Mouse (Mus musculus): ENCODE results near the gene Rbm47. TPM values are rescaled to one million over a fixed set of nuclear protein-coding genes. Genes with fewer than 3 reads are reported as not detected.

Gene Rbm47
- polyA plus RNA-seq, 1 experiment from 2014 or later = 1.2 TPM

DNA sequence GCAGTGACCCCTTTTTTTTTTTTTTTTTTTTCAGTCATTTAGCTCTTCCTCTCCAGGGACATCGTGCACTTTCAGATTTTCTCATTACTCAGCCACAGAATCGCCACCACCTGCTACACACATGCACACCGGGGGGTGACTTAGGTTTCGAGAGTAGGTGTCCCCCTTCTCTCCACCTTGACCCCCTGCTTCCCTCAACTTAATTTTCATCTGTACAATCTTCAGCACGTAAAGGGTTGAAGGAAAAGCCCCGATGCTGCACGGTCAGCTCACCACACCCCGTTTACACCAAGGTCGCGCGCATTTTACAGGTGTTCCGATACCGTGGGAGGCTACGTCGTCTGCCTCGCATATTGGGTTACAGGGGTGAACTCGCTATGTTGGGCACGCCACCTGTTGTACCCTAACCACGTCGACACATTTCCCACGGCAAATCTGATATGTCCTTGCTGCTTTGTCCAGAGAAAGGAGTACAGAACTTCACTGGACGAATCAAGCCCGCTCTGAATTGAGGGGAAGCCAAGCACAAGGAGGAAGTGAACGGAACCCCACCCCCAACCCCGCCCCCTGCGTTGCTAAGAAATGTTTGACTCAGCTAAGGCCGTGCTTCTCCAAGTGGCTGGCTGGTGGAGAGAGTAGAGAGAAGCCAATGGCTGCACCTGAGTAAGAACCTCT is 103.3 kb downstream of the Rbm47 start:
- Histone ChIP-seq H3K27ac (replicated peaks) (no peak overlapping the region), H3K27me3 (replicated peaks) (0 out of 2 replicates have a peak, but pooled peaks cover 7% of the 10 kb centered on the region), H3K4me3 (replicated peaks) (peak overlapping the region; percentile 39), H3K9ac (replicated peaks) (0 out of 2 replicates have a peak overlapping the region, but pooled peaks have one; percentile 17), H3K9me3 (replicated peaks) (no peaks in the 10 kb centered on the region), H3K36me3 (no peaks in the 10 kb centered on the region), H3K4me2 (peak overlapping the region; percentile 78), H3K4me1 (peaks cover 14% of the 10 kb centered on the region)
- peak; percentile 35; the same call in 1 of the 2 replicates for ATAC-seq (ENCODE audit: low FRiP score)
- 3% methylated on average over 27 of the region's 27 CpGs for WGBS

- ATAC-seq (ENCODE audit: low FRiP score) = no peak
- Histone ChIP-seq H3K4me3 (replicated peaks) (peak overlapping the region; percentile 39; the same call in 1 of the 2 replicates), H3K4me2 (peak overlapping the region; percentile 78), H3K4me1 (peaks cover 14% of the 10 kb centered on the region), H3K9ac (replicated peaks) (no peak overlapping the region), H3K9me3 (replicated peaks) (no peaks in the 10 kb centered on the region), H3K36me3 (no peaks in the 10 kb centered on the region), H3K27ac (replicated peaks) (no peak overlapping the region), H3K27me3 (replicated peaks) (0 out of 2 replicates have a peak, but pooled peaks cover 7% of the 10 kb centered on the region)
- 39% methylated on average over 7 of the region's 7 CpGs for WGBS
Measured at GRCm38 (mm10) chr5:66069133-66069469, 103.8 kb downstream of the Rbm47 start.

DNA sequence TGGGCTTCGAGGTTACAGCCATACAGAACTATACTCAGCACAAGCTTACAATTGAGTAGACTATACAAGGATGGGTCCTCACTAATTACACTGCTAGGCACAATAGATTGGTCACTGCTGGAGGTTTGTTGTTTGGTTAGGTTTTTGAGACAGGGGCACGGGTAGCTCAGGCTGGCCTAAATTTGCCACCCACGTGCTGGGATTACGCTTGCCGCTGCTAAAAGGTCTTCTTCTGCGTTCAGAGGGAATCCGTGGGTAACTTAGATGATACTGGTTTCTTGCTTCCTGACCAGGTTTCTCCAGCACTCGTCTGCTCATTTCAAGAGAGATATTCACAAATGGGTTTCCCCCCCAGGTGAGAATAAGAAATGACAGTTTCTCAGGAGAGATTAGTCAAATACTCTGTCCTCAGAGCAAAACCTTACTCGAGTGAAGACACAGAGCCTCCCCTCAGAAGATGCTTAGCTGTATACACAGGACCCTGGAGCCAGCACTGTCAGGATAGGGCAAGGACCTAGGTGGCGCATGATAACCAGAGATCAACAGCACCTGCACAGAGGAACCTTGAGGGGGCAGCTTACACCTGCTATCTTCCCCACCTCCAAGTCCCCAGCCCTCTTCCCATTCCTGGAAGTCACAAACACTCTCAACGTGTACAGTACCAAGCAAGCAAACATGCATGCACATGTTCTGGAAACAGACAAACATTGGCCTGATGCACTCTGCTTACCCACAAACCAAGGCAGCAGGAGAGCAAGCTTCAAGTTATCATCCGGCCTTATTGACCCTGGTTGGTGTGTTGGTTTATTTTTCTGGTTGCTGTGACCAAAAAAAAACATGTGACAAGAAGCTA is 104.6 kb downstream of the Rbm47 start:
- no peaks in the 10 kb centered on the region for H3K9me3 ChIP-seq (replicated peaks)
- H3K4me2 ChIP-seq = no peak overlapping the region
- 88% methylated on average over 12 of the region's 12 CpGs for WGBS
- no peaks in the 10 kb centered on the region for H3K36me3 ChIP-seq
- H3K27me3 ChIP-seq (replicated peaks) = 0 out of 2 replicates have a peak, but pooled peaks cover 7% of the 10 kb centered on the region
- H3K9ac ChIP-seq (replicated peaks) = no peak overlapping the region
- H3K27ac ChIP-seq (replicated peaks) = no peak overlapping the region
- no peak for ATAC-seq (ENCODE audit: low FRiP score)
- no peak overlapping the region for H3K4me3 ChIP-seq (replicated peaks)
- H3K4me1 ChIP-seq = peaks cover 14% of the 10 kb centered on the region

DNA sequence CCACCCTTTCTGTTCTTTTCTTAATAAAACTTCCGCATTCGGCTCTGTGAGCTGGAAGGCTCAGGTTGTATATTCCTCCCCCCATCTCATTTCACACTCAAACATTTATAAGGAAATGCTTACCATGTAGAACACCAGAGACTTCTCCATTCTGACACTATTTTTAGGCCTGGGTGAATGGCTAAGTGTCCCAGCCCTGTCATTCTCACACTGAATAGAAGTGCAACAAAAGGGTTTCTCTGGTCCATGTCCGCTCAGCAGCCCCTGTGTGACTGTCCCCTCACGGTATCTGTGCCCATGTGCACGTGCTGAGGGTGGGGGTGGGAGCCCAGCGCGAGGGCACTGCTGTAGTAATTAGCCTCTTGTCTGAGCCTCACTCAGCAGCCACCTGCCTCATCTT is 105.7 kb downstream of the Rbm47 start:
- WGBS = 40% methylated on average over 7 of the region's 7 CpGs
- Histone ChIP-seq H3K4me3 (replicated peaks) (no peak overlapping the region), H3K27me3 (replicated peaks) (0 out of 2 replicates have a peak, but pooled peaks cover 7% of the 10 kb centered on the region), H3K9ac (replicated peaks) (no peak overlapping the region), H3K4me2 (no peak overlapping the region), H3K36me3 (no peaks in the 10 kb centered on the region), H3K9me3 (replicated peaks) (no peaks in the 10 kb centered on the region), H3K4me1 (peaks cover 18% of the 10 kb centered on the region), H3K27ac (replicated peaks) (no peak overlapping the region)
- no peak for ATAC-seq (ENCODE audit: low FRiP score)

- H3K36me3 ChIP-seq = no peaks in the 10 kb centered on the region
- no peak overlapping the region for H3K9ac ChIP-seq (replicated peaks)
- H3K4me2 ChIP-seq = no peak overlapping the region
- H3K4me3 ChIP-seq (replicated peaks) = no peak overlapping the region
- no peaks in the 10 kb centered on the region for H3K27me3 ChIP-seq (replicated peaks)
- WGBS = 77% methylated on average over 3 of the region's 3 CpGs
- ATAC-seq (ENCODE audit: low FRiP score) = no peak; the same call in 1 of the 2 replicates
- H3K27ac ChIP-seq (replicated peaks) = peak overlapping the region; percentile 18; the same call in 1 of the 2 replicates
- H3K9me3 ChIP-seq (replicated peaks) = no peaks in the 10 kb centered on the region
- peaks cover 6% of the 10 kb centered on the region; the same call in 1 of the 2 replicates for H3K4me1 ChIP-seq
Measured at GRCm38 (mm10) chr5:66062930-66063220, 110.0 kb downstream of the Rbm47 start.

DNA sequence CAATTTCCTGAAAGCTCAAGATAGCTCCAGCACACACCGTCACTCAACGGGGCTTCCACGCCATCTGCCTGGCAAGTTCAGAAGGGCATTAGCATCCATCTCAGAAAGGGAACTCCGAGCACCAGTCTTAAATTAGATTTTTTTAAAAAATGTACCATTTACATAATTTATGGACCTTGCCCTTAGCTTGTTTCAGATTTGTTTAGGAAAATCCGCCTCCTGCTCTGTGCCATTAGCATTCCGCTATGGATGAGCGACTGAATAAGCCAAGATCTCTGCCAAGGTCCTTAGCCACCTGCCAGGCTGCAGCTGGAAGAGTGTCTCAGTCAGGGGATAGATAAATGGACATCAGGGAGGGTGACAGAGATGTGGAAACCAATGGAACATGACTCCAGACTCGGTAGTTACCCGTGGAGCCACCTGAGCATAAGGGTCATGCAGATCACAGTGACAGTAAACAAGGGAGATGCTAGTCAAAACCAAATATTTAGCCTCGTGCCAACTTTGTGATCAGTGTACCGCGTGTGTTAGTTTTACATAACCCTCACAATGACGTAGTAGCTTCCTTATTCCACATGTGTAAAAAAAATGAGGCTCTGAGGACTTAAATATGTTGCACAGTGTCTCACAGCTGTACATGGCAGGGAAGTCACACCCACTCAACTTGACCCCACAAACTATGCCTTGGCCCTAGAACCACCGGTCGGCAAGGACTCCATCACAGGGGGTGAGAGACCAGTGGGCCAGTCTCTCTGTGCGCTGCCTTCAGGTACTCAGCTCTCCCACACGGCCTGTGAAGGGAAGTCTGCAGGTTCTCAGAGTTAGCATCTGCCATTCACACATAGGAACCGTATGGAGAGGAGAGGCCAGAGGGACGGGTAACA is 110.6 kb downstream of the Rbm47 start:
- ATAC-seq (ENCODE audit: low FRiP score) = peak; percentile 73
- WGBS = 57% methylated on average over 19 of the region's 19 CpGs
- peaks cover 6% of the 10 kb centered on the region; the same call in 1 of the 2 replicates for H3K4me1 ChIP-seq
- peak overlapping the region; percentile 18 for H3K27ac ChIP-seq (replicated peaks)
- H3K9ac ChIP-seq (replicated peaks) = no peak overlapping the region
- no peaks in the 10 kb centered on the region for H3K36me3 ChIP-seq
- H3K4me3 ChIP-seq (replicated peaks) = no peak overlapping the region
- no peak overlapping the region for H3K4me2 ChIP-seq
- H3K9me3 ChIP-seq (replicated peaks) = no peaks in the 10 kb centered on the region
- no peaks in the 10 kb centered on the region for H3K27me3 ChIP-seq (replicated peaks)

DNA sequence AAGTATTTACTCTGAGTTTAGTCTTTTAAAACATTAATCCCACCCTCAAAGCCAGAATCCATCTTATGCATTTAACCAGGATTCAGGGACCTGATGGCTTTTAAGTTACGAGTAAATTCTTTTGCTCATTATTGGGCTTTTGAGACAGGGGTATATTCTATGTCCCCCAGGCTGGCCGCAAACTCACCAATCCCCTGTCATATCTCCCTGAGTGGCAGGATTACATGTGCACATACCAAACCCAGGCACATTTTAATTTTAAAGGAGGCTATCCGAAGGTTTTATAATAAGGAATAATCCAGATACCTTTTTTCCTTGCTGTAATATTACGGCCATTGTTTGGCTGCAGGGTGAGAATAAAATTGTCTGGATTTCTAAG is 111.3 kb downstream of the Rbm47 start:
- H3K36me3 ChIP-seq = no peaks in the 10 kb centered on the region
- 74% methylated on average over 4 of the region's 4 CpGs for WGBS
- H3K27me3 ChIP-seq (replicated peaks) = no peaks in the 10 kb centered on the region
- H3K4me3 ChIP-seq (replicated peaks) = no peak overlapping the region
- no peak for ATAC-seq (ENCODE audit: low FRiP score)
- H3K4me1 ChIP-seq = peaks cover 6% of the 10 kb centered on the region; the same call in 1 of the 2 replicates
- no peaks in the 10 kb centered on the region for H3K9me3 ChIP-seq (replicated peaks)
- H3K27ac ChIP-seq (replicated peaks) = peak overlapping the region; percentile 18; the same call in 1 of the 2 replicates
- no peak overlapping the region for H3K4me2 ChIP-seq
- no peak overlapping the region for H3K9ac ChIP-seq (replicated peaks)

GRCm38 (mm10) chr5:66058844-66059243 is 114.1 kb downstream of the Rbm47 start:
- 89% methylated on average over 5 of the region's 5 CpGs for WGBS
- Histone ChIP-seq H3K27ac (replicated peaks) (no peak overlapping the region), H3K36me3 (no peaks in the 10 kb centered on the region), H3K4me1 (peaks cover 6% of the 10 kb centered on the region; the same call in 1 of the 2 replicates), H3K4me3 (replicated peaks) (no peak overlapping the region), H3K9me3 (replicated peaks) (no peaks in the 10 kb centered on the region), H3K27me3 (replicated peaks) (no peaks in the 10 kb centered on the region), H3K4me2 (no peak overlapping the region), H3K9ac (replicated peaks) (no peak overlapping the region)
- ATAC-seq (ENCODE audit: low FRiP score) = no peak

- Histone ChIP-seq H3K4me2 (no peak overlapping the region), H3K9me3 (replicated peaks) (no peaks in the 10 kb centered on the region), H3K27ac (replicated peaks) (no peak overlapping the region), H3K9ac (replicated peaks) (no peak overlapping the region), H3K4me1 (no peaks in the 10 kb centered on the region; the same call in 1 of the 2 replicates), H3K36me3 (no peaks in the 10 kb centered on the region), H3K4me3 (replicated peaks) (no peak overlapping the region), H3K27me3 (replicated peaks) (no peaks in the 10 kb centered on the region)
- no peak for ATAC-seq (ENCODE audit: low FRiP score)
- 83% methylated on average over 4 of the region's 4 CpGs for WGBS
Measured at GRCm38 (mm10) chr5:66056680-66057079, 116.2 kb downstream of the Rbm47 start.

DNA sequence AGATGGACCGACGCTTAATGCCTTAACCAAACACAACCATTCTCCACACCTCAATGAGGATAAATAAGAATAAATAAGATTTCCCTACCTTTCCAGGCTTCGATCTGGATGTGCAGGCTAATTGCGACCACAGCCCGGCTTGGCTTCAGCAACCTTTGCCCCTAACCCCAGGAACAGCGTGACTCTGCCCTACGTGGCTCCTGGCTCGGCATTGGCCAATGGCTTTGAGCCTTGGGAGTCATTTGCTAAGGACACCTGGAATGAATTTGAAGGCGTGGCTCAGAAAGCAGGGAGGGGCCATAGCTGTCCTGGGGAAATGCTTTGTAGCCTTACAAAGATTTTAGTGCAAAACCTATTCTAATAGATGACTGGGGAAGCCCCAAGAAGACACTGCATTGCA is 118.5 kb downstream of the Rbm47 start:
- Histone ChIP-seq H3K4me2 (no peak overlapping the region), H3K27me3 (replicated peaks) (no peaks in the 10 kb centered on the region), H3K4me1 (0 out of 2 replicates have a peak, but pooled peaks cover 3% of the 10 kb centered on the region), H3K9ac (replicated peaks) (no peak overlapping the region), H3K9me3 (replicated peaks) (no peaks in the 10 kb centered on the region), H3K4me3 (replicated peaks) (no peak overlapping the region), H3K27ac (replicated peaks) (no peak overlapping the region), H3K36me3 (no peaks in the 10 kb centered on the region)
- ATAC-seq (ENCODE audit: low FRiP score) = no peak
- WGBS = 65% methylated on average over 9 of the region's 9 CpGs

GRCm38 (mm10) chr5:66052777-66053548 is 120.0 kb downstream of the Rbm47 start:
- H3K9ac ChIP-seq (replicated peaks) = no peak overlapping the region
- 0 out of 2 replicates have a peak, but pooled peaks cover 3% of the 10 kb centered on the region for H3K4me1 ChIP-seq
- H3K4me3 ChIP-seq (replicated peaks) = no peak overlapping the region
- no peaks in the 10 kb centered on the region for H3K27me3 ChIP-seq (replicated peaks)
- H3K27ac ChIP-seq (replicated peaks) = no peak overlapping the region
- H3K4me2 ChIP-seq = no peak overlapping the region
- 87% methylated on average over 20 of the region's 20 CpGs for WGBS
- H3K36me3 ChIP-seq = no peaks in the 10 kb centered on the region
- no peaks in the 10 kb centered on the region for H3K9me3 ChIP-seq (replicated peaks)
- ATAC-seq (ENCODE audit: low FRiP score) = no peak

All from neural tube, embryonic 15.5 days (tissue).